Mouse (Mus musculus): ENCODE results near the gene Olfr843. TPM values are rescaled to one million over a fixed set of nuclear protein-coding genes. Genes with fewer than 3 reads are reported as not detected.

Olfr843 gene
- total RNA-seq (2022), result not detected

- no peak for DNase-seq (ENCODE audit: low spot score in 2 of 2)
These were observed at the start of gene Olfr843 for GRCm38 (mm10) chr9:19251887-19252286. Gene Olfr843 (minus strand): TSS chr9:19251987.

Other genes with a start within 250 kb of the Olfr843 start
- not detected for gene Olfr835, start 219.3 kb downstream of the Olfr843 start, total RNA-seq (2022)
- gene Olfr836, start 131.6 kb downstream of the Olfr843 start, total RNA-seq (2022), result not detected
- gene Olfr837, start 115.7 kb downstream of the Olfr843 start, total RNA-seq (2022), result not detected
- not detected for gene Olfr839-ps1, start 74.7 kb downstream of the Olfr843 start, total RNA-seq (2022)
- not detected for gene Olfr844, start 64.4 kb upstream of the Olfr843 start, total RNA-seq (2022)
- not detected for gene Olfr845, start 84.5 kb upstream of the Olfr843 start, total RNA-seq (2022)
- not detected for gene Olfr846, start 112.0 kb upstream of the Olfr843 start, total RNA-seq (2022)
- gene Olfr847, start 126.7 kb upstream of the Olfr843 start, total RNA-seq (2022), result not detected
- gene Olfr849, start 188.3 kb upstream of the Olfr843 start, total RNA-seq (2022), result not detected
- gene Olfr850, start 226.3 kb upstream of the Olfr843 start, total RNA-seq (2022), result not detected
- not detected for gene Olfr851, start 241.3 kb upstream of the Olfr843 start, total RNA-seq (2022)

Measured in gastrocnemius, adult 8-10 months (tissue).